16 mouse cellular contexts compared by ENCODE assay signal in genomic region chr2:157072316-157072990, GRCm38 (mm10). TPM values are rescaled to one million over a fixed set of nuclear protein-coding genes. Genes with fewer than 3 reads are reported as not detected.
A peak's percentile ranks its signal among the peaks of the same experiment; 100 is the strongest.
DNase-seq lines count a peak whose midpoint lies in the region; ATAC-seq lines count a peak whose summit lies in the region.
"Had no signal": no experiment of that assay in that cellular context is flagged by ENCODE, and none has a peak within 500 bp of the region (broad histone marks: within the 10 kb centered on the region; RNA-seq: fewer than 3 reads in every experiment).

No protein-coding gene starts in this region.

- peak overlapping the region; percentile 1; the same call in 1 of the 2 replicates for H3K27ac ChIP-seq in heart, embryonic 10.5 days
- peak overlapping the region; percentile 86 for H3K27ac ChIP-seq in lung, embryonic 15.5 days
- peak overlapping the region; percentile 67 for H3K27ac ChIP-seq in limb, embryonic 15.5 days
- H3K27ac ChIP-seq: forebrain, embryonic 10.5 days; midbrain, embryonic 13.5 days had no signal

- H3K4me1 ChIP-seq in heart, embryonic 10.5 days: peaks cover 96% of the 10 kb centered on the region
- H3K4me1 ChIP-seq in lung, embryonic 15.5 days: peaks cover 100% of the 10 kb centered on the region
- peaks cover 93% of the 10 kb centered on the region for H3K4me1 ChIP-seq in limb, embryonic 15.5 days

- peak overlapping the region; percentile 29; the same call in 1 of the 2 replicates for H3K4me2 ChIP-seq in lung, embryonic 15.5 days
- H3K4me2 ChIP-seq in limb, embryonic 15.5 days: no peak overlapping the region
- H3K4me2 ChIP-seq: midbrain, embryonic 13.5 days had no signal

- H3K9me3 ChIP-seq in heart, embryonic 10.5 days: no peaks in the 10 kb centered on the region
- H3K9me3 ChIP-seq in lung, embryonic 15.5 days: no peaks in the 10 kb centered on the region
- H3K9me3 ChIP-seq in limb, embryonic 15.5 days: no peaks in the 10 kb centered on the region
- H3K9me3 ChIP-seq: forebrain, embryonic 10.5 days; midbrain, embryonic 13.5 days had no signal

- no peak overlapping the region for H3K9ac ChIP-seq in lung, embryonic 15.5 days
- H3K9ac ChIP-seq in limb, embryonic 15.5 days: no peak overlapping the region

- 71% methylated on average over 9 of the region's 9 CpGs for WGBS in heart, embryonic 10.5 days
- WGBS in lung, embryonic 15.5 days: 64% methylated on average over 9 of the region's 9 CpGs
- 51% methylated on average over 9 of the region's 9 CpGs for WGBS in limb, embryonic 15.5 days

- H3K36me3 ChIP-seq in heart, embryonic 10.5 days: peaks cover 27% of the 10 kb centered on the region
- H3K36me3 ChIP-seq in lung, embryonic 15.5 days: no peaks in the 10 kb centered on the region; the same call in 1 of the 2 replicates
- peaks cover 11% of the 10 kb centered on the region; the same call in 1 of the 2 replicates for H3K36me3 ChIP-seq in limb, embryonic 15.5 days

- H3K27me3 ChIP-seq in heart, embryonic 10.5 days (ENCODE audit: insufficient read depth, poor library complexity, severe bottlenecking): no peaks in the 10 kb centered on the region
- no peaks in the 10 kb centered on the region for H3K27me3 ChIP-seq in lung, embryonic 15.5 days
- H3K27me3 ChIP-seq in limb, embryonic 15.5 days: no peaks in the 10 kb centered on the region
- H3K27me3 ChIP-seq: midbrain, embryonic 13.5 days had no signal

- no peak for ATAC-seq in lung, embryonic 15.5 days (ENCODE audit: borderline replicate concordance, extremely low read depth, low FRiP score, low TSS enrichment)
- no peak for ATAC-seq in limb, embryonic 15.5 days (ENCODE audit: insufficient number of reproducible peaks, low FRiP score, low TSS enrichment, low read depth)
- ATAC-seq: midbrain, embryonic 13.5 days had no signal

- no peak overlapping the region for H3K4me3 ChIP-seq in heart, embryonic 10.5 days
- H3K4me3 ChIP-seq in lung, embryonic 15.5 days: no peak overlapping the region
- no peak overlapping the region for H3K4me3 ChIP-seq in limb, embryonic 15.5 days
- H3K4me3 ChIP-seq: forebrain, embryonic 10.5 days; midbrain, embryonic 13.5 days had no signal

- no peak for DNase-seq in heart, embryonic 10.5 days (ENCODE audit: low spot score)
- DNase-seq in heart, postnatal 4 days: no peak
- DNase-seq in lung, postnatal 25 days (ENCODE audit: low spot score): no peak
- DNase-seq in cerebellum, postnatal 10 days: peak; percentile 28 to 29
- DNase-seq in thymus, adult 18-20 months: no peak
- DNase-seq in ovary, postnatal 36 days (ENCODE audit: low spot score): no peak
- DNase-seq: right cerebral cortex, postnatal 4 days had no signal

RNA-seq across cellular contexts. Expression of gene Soga1, which starts 6.6 kb away (rescaled TPM):
- 2.2 and 3.9 TPM in 2 replicates for polyA plus RNA-seq in heart, embryonic 10.5 days (2016; fragmentation: Nextera tagmentation; extraction: Ambion mirVana)
- total RNA-seq in heart, postnatal 4 days (2021): 10 to 100 TPM; 36.9 to 39.8 TPM
- 4.1 and 5.1 TPM in 2 replicates for polyA plus RNA-seq in lung, embryonic 15.5 days (2015; fragmentation: Nextera tagmentation; extraction: Ambion mirVana)
- polyA plus RNA-seq in limb, embryonic 15.5 days (2015; fragmentation: Nextera tagmentation; extraction: Ambion mirVana): 2.3 and 2.9 TPM in 2 replicates

RNA-seq across cellular contexts. Expression of gene Tldc2, which starts 14.4 kb away (rescaled TPM):
- polyA plus RNA-seq in heart, embryonic 10.5 days (2016; fragmentation: Nextera tagmentation; extraction: Ambion mirVana): not detected in 2 replicates
- not detected for total RNA-seq in heart, postnatal 4 days (2021)
- polyA plus RNA-seq in lung, embryonic 15.5 days (2015; fragmentation: Nextera tagmentation; extraction: Ambion mirVana): not detected in 2 replicates
- polyA plus RNA-seq in limb, embryonic 15.5 days (2015; fragmentation: Nextera tagmentation; extraction: Ambion mirVana): not detected in 2 replicates
- total RNA-seq: gastrocnemius, adult 18-20 months; neutrophil, adult 5-6 weeks had no signal
- polyA plus RNA-seq: forebrain, embryonic 10.5 days; intestine, embryonic 14.5 days; limb, embryonic 11.5 days; midbrain, embryonic 13.5 days; thymus, postnatal 0 days had no signal

Comparison
In these comparisons a context has a peak if more than half of its experiments do, and no peak if none do; other contexts are left out.
1. DNase-seq: peak in cerebellum, postnatal 10 days (2 of 2); none in heart, embryonic 10.5 days (single experiment), heart, postnatal 4 days (single experiment), lung, postnatal 25 days (single experiment), thymus, adult 18-20 months (0 of 2) and ovary, postnatal 36 days (single experiment).
2. H3K27ac ChIP-seq: peak in every context shown above with its lines; median percentile 86 in lung, embryonic 15.5 days; 67 in limb, embryonic 15.5 days; 1 in heart, embryonic 10.5 days.